Mouse (Mus musculus): ENCODE data around the gene E130309D02Rik.
A peak's percentile ranks its signal among the peaks of the same experiment; 100 is the strongest.

Gene E130309D02Rik

GRCm38 (mm10) chr5:143309916-143310315, 5.2 kb downstream of the E130309D02Rik start:
- no peak for DNase-seq (ENCODE audit: extremely low spot score, low spot score)

- DNase-seq (ENCODE audit: extremely low spot score, low spot score), result no peak
These were observed 6.3 kb downstream of the E130309D02Rik start for GRCm38 (mm10) chr5:143308825-143309224.

- DNase-seq (ENCODE audit: extremely low spot score, low spot score), result no peak
These were observed 10.9 kb downstream of the E130309D02Rik start for GRCm38 (mm10) chr5:143304251-143304650.

- no peak for DNase-seq (ENCODE audit: extremely low spot score, low spot score)
These were observed 13.9 kb downstream of the E130309D02Rik start for GRCm38 (mm10) chr5:143301296-143301695.

- peak; percentile 57 for DNase-seq (ENCODE audit: extremely low spot score, low spot score)
These were observed 15.5 kb downstream of the E130309D02Rik start for GRCm38 (mm10) chr5:143299686-143300085.

GRCm38 (mm10) chr5:143298391-143298790, 16.8 kb downstream of the E130309D02Rik start:
- no peak for DNase-seq (ENCODE audit: extremely low spot score, low spot score)

GRCm38 (mm10) chr5:143297986-143298385, 17.2 kb downstream of the E130309D02Rik start:
- no peak for DNase-seq (ENCODE audit: extremely low spot score, low spot score)

- no peak for DNase-seq (ENCODE audit: extremely low spot score, low spot score)
These were observed 19.8 kb downstream of the E130309D02Rik start for GRCm38 (mm10) chr5:143295330-143295729.

GRCm38 (mm10) chr5:143294862-143295261, 20.3 kb downstream of the E130309D02Rik start:
- no peak for DNase-seq (ENCODE audit: extremely low spot score, low spot score)

- no peak for DNase-seq (ENCODE audit: extremely low spot score, low spot score)
These were observed 21.8 kb downstream of the E130309D02Rik start, which contains the start of gene Zfp853 for GRCm38 (mm10) chr5:143293404-143293803. TSS of gene Zfp853 (minus strand) at chr5:143293623.

- no peak for DNase-seq (ENCODE audit: extremely low spot score, low spot score)
These were observed 22.3 kb downstream of the E130309D02Rik start for GRCm38 (mm10) chr5:143292879-143293278.

GRCm38 (mm10) chr5:143289299-143289698, 25.9 kb downstream of the E130309D02Rik start:
- no peak for DNase-seq (ENCODE audit: extremely low spot score, low spot score)

GRCm38 (mm10) chr5:143288378-143288911, 26.7 kb downstream of the E130309D02Rik start:
- no peak for DNase-seq (ENCODE audit: extremely low spot score, low spot score)

- peak; percentile 49 for DNase-seq (ENCODE audit: extremely low spot score, low spot score)
These were observed 27.3 kb downstream of the E130309D02Rik start for GRCm38 (mm10) chr5:143287774-143288328.

- no peak for DNase-seq (ENCODE audit: extremely low spot score, low spot score)
These were observed 30.4 kb downstream of the E130309D02Rik start for GRCm38 (mm10) chr5:143284762-143285161.

- DNase-seq (ENCODE audit: extremely low spot score, low spot score), result no peak
These were observed 35.9 kb downstream of the E130309D02Rik start for GRCm38 (mm10) chr5:143279247-143279646.

- DNase-seq (ENCODE audit: extremely low spot score, low spot score), result no peak
These were observed 39.4 kb downstream of the E130309D02Rik start for GRCm38 (mm10) chr5:143275761-143276160.

- no peak for DNase-seq (ENCODE audit: extremely low spot score, low spot score)
These were observed 42.4 kb downstream of the E130309D02Rik start for GRCm38 (mm10) chr5:143272540-143273330.

- no peak for DNase-seq (ENCODE audit: extremely low spot score, low spot score)
These were observed 43.1 kb downstream of the E130309D02Rik start for GRCm38 (mm10) chr5:143272108-143272507.

GRCm38 (mm10) chr5:143271642-143272041, 43.5 kb downstream of the E130309D02Rik start:
- no peak for DNase-seq (ENCODE audit: extremely low spot score, low spot score)

GRCm38 (mm10) chr5:143270151-143270519, 45.0 kb downstream of the E130309D02Rik start:
- DNase-seq (ENCODE audit: extremely low spot score, low spot score), result no peak

- DNase-seq (ENCODE audit: extremely low spot score, low spot score), result peak; percentile 62
These were observed 45.6 kb downstream of the E130309D02Rik start, which contains the start of gene Zfp316 for GRCm38 (mm10) chr5:143269363-143270150. TSS of gene Zfp316 (minus strand) at chr5:143270022.

All from neural tube, embryonic 10.5 days (tissue).